Mouse (Mus musculus): ENCODE data around the gene Pik3c2g. TPM values are rescaled to one million over a fixed set of nuclear protein-coding genes. Genes with fewer than 3 reads are reported as not detected.

Pik3c2g gene
- polyA plus RNA-seq, 1 experiment = 0.91 TPM

GRCm38 (mm10) chr6:139751022-139751421 lies 164.0 kb downstream of the Pik3c2g start:
- Histone ChIP-seq H3K4me1 (ENCODE audit: control insufficient read depth, insufficient read depth, low read length) (no peaks in the 10 kb centered on the region), H3K4me3 (replicated peaks; ENCODE audit: extremely low read depth, low read depth, low read length) (no peak overlapping the region)
- DNase-seq = no peak
- TF ChIP-seq POLR2A (IDR thresholded peaks at IDR 0.05; ENCODE audit: borderline replicate concordance, extremely low read depth, low read depth, low read length) (no peak), CTCF (IDR thresholded peaks at IDR 0.05; ENCODE audit: insufficient read depth, low read length) (no peak)
- 44% methylated on average over 3 of the region's 3 CpGs for whole genome bisulfite sequencing

GRCm38 (mm10) chr6:139757876-139758275 lies 170.9 kb downstream of the Pik3c2g start:
- TF ChIP-seq CTCF (IDR thresholded peaks at IDR 0.05; ENCODE audit: insufficient read depth, low read length) (no peak), POLR2A (IDR thresholded peaks at IDR 0.05; ENCODE audit: borderline replicate concordance, extremely low read depth, low read depth, low read length) (no peak)

GRCm38 (mm10) chr6:139760978-139761377 lies 174.0 kb downstream of the Pik3c2g start:
- H3K4me3 ChIP-seq (replicated peaks; ENCODE audit: extremely low read depth, low read depth, low read length) = no peak overlapping the region
- no peaks in the 10 kb centered on the region for H3K4me1 ChIP-seq (ENCODE audit: control insufficient read depth, insufficient read depth, low read length)
- no peak for TF ChIP-seq POLR2A (IDR thresholded peaks at IDR 0.05; ENCODE audit: borderline replicate concordance, extremely low read depth, low read depth, low read length)
- no peak for TF ChIP-seq CTCF (IDR thresholded peaks at IDR 0.05; ENCODE audit: insufficient read depth, low read length)
- WGBS = 48% methylated on average over 4 of the region's 4 CpGs
- DNase-seq = no peak

More at GRCm38 (mm10) chr6:139757876-139758275, 170.9 kb downstream of the Pik3c2g start:
- WGBS = 79% methylated on average over 8 of the region's 8 CpGs
- H3K4me3 ChIP-seq (replicated peaks; ENCODE audit: extremely low read depth, low read depth, low read length) = no peak overlapping the region
- no peaks in the 10 kb centered on the region for H3K4me1 ChIP-seq (ENCODE audit: control insufficient read depth, insufficient read depth, low read length)
- DNase-seq = no peak

GRCm38 (mm10) chr6:139764398-139764797 lies 177.4 kb downstream of the Pik3c2g start:
- Histone ChIP-seq H3K4me3 (replicated peaks; ENCODE audit: extremely low read depth, low read depth, low read length) (no peak overlapping the region), H3K4me1 (ENCODE audit: control insufficient read depth, insufficient read depth, low read length) (no peaks in the 10 kb centered on the region)
- 83% methylated on average over 3 of the region's 3 CpGs for WGBS
- TF ChIP-seq CTCF (IDR thresholded peaks at IDR 0.05; ENCODE audit: insufficient read depth, low read length) (no peak), POLR2A (IDR thresholded peaks at IDR 0.05; ENCODE audit: borderline replicate concordance, extremely low read depth, low read depth, low read length) (no peak)
- no peak for DNase-seq

- Histone ChIP-seq H3K4me3 (replicated peaks; ENCODE audit: extremely low read depth, low read depth, low read length) (no peak overlapping the region), H3K4me1 (ENCODE audit: control insufficient read depth, insufficient read depth, low read length) (no peaks in the 10 kb centered on the region)
- no peak for TF ChIP-seq POLR2A (IDR thresholded peaks at IDR 0.05; ENCODE audit: borderline replicate concordance, extremely low read depth, low read depth, low read length)
- TF ChIP-seq CTCF (IDR thresholded peaks at IDR 0.05; ENCODE audit: insufficient read depth, low read length) = no peak
- 80% methylated on average over 7 of the region's 7 CpGs for WGBS
- no peak for DNase-seq
These were observed 182.9 kb downstream of the Pik3c2g start for GRCm38 (mm10) chr6:139769744-139770473.

- Histone ChIP-seq H3K4me1 (ENCODE audit: control insufficient read depth, insufficient read depth, low read length) (no peaks in the 10 kb centered on the region), H3K4me3 (replicated peaks; ENCODE audit: extremely low read depth, low read depth, low read length) (no peak overlapping the region)
- no peak for DNase-seq
- TF ChIP-seq POLR2A (IDR thresholded peaks at IDR 0.05; ENCODE audit: borderline replicate concordance, extremely low read depth, low read depth, low read length) (no peak), CTCF (IDR thresholded peaks at IDR 0.05; ENCODE audit: insufficient read depth, low read length) (no peak)
- 51% methylated on average over 3 of the region's 3 CpGs for WGBS
These were observed 183.5 kb downstream of the Pik3c2g start for GRCm38 (mm10) chr6:139770535-139770934.

- peak; percentile 12 for DNase-seq
- 38% methylated on average over 11 of the region's 11 CpGs for WGBS
- Histone ChIP-seq H3K4me3 (replicated peaks; ENCODE audit: extremely low read depth, low read depth, low read length) (no peak overlapping the region), H3K4me1 (ENCODE audit: control insufficient read depth, insufficient read depth, low read length) (no peaks in the 10 kb centered on the region)
- TF ChIP-seq POLR2A (IDR thresholded peaks at IDR 0.05; ENCODE audit: borderline replicate concordance, extremely low read depth, low read depth, low read length) (no peak), CTCF (IDR thresholded peaks at IDR 0.05; ENCODE audit: insufficient read depth, low read length) (no peak)
These were observed 190.7 kb downstream of the Pik3c2g start for GRCm38 (mm10) chr6:139777576-139778282.

GRCm38 (mm10) chr6:139780028-139780427 lies 193.0 kb downstream of the Pik3c2g start:
- 73% methylated on average over 2 of the region's 2 CpGs for WGBS
- TF ChIP-seq CTCF (IDR thresholded peaks at IDR 0.05; ENCODE audit: insufficient read depth, low read length) (no peak), POLR2A (IDR thresholded peaks at IDR 0.05; ENCODE audit: borderline replicate concordance, extremely low read depth, low read depth, low read length) (no peak)
- Histone ChIP-seq H3K4me1 (ENCODE audit: control insufficient read depth, insufficient read depth, low read length) (no peaks in the 10 kb centered on the region), H3K4me3 (replicated peaks; ENCODE audit: extremely low read depth, low read depth, low read length) (no peak overlapping the region)
- no peak for DNase-seq

- TF ChIP-seq CTCF (IDR thresholded peaks at IDR 0.05; ENCODE audit: insufficient read depth, low read length) = no peak
- Histone ChIP-seq H3K4me3 (replicated peaks; ENCODE audit: extremely low read depth, low read depth, low read length) (no peak overlapping the region), H3K4me1 (ENCODE audit: control insufficient read depth, insufficient read depth, low read length) (no peaks in the 10 kb centered on the region)
- WGBS = 28% methylated on average over 4 of the region's 4 CpGs
- no peak for DNase-seq
These were observed 202.5 kb downstream of the Pik3c2g start for GRCm38 (mm10) chr6:139789479-139789878.

Data from lung, adult 2 months (tissue).